Mouse (Mus musculus) MEL (cell line): ENCODE measurements around the gene Olfr631. TPM values are rescaled to one million over a fixed set of nuclear protein-coding genes. Genes with fewer than 3 reads are reported as not detected.

Experiments
- DNase-seq: peaks from one replicate; pipeline ENCODE4 v3.0.0; 2011; ENCODE audit warnings: low read depth, low spot score
- H3K27ac ChIP-seq: 2 replicates; pipeline ENCODE4 v1.5.1; 2012; ENCODE audit warnings: low read depth, mild to moderate bottlenecking, control low read depth, low read length, moderate library complexity; ENCODE audit not compliant: control insufficient read depth
- H3K27me3 ChIP-seq, 2 experiments: fragments of 150-350 bp in 1 of 2; sonication (generic) in 1 of 2; 2 replicates each; pipeline ENCODE4 v1.6.1; 2012; ENCODE audit warnings: low read length in 2 of 2, mild to moderate bottlenecking in 2 of 2, improper control_type of control experiment in 1 of 2, moderate library complexity in 1 of 2; ENCODE audit not compliant: insufficient read depth in 2 of 2, control insufficient read depth in 1 of 2
- H3K36me3 ChIP-seq, 2 experiments: 2 replicates each; pipeline ENCODE4 v1.6.1; 2012 to 2014; ENCODE audit warnings: low read length in 2 of 2, improper control_type of control experiment in 1 of 2, inconsistent platforms in 1 of 2, mild to moderate bottlenecking in 1 of 2; ENCODE audit not compliant: insufficient read depth in 2 of 2, control insufficient read depth in 1 of 2
- H3K4me1 ChIP-seq, 2 experiments: fragments of 150-350 bp in 1 of 2; sonication (generic) in 1 of 2; 2 replicates each; pipeline ENCODE4 v1.6.1; 2012; ENCODE audit warnings: low read length in 2 of 2, improper control_type of control experiment in 1 of 2, mild to moderate bottlenecking in 1 of 2; ENCODE audit not compliant: insufficient read depth in 2 of 2, control insufficient read depth in 1 of 2
- H3K4me3 ChIP-seq, 2 experiments: fragments of 150-350 bp in 1 of 2; sonication (generic) in 1 of 2; 2 replicates each; pipeline ENCODE4 v1.5.1; 2012; ENCODE audit warnings: low read depth in 2 of 2, low read length in 2 of 2, mild to moderate bottlenecking in 2 of 2, moderate library complexity in 2 of 2, control low read depth in 1 of 2, improper control_type of control experiment in 1 of 2; ENCODE audit not compliant: control insufficient read depth in 1 of 2, insufficient read depth in 1 of 2
- H3K79me2 ChIP-seq: 2 replicates; pipeline ENCODE4 v1.6.1; 2012; ENCODE audit warnings: mild to moderate bottlenecking, low read length, moderate library complexity; ENCODE audit not compliant: control insufficient read depth, poor library complexity, insufficient read depth
- H3K9ac ChIP-seq: 2 replicates; pipeline ENCODE4 v1.6.1; 2012; ENCODE audit warnings: low read depth, mild to moderate bottlenecking, control low read depth, low read length, moderate library complexity; ENCODE audit not compliant: control insufficient read depth, poor library complexity, severe bottlenecking
- H3K9me3 ChIP-seq: fragments of 150-350 bp; sonication (generic); replicated peaks from 2 replicates; pipeline ENCODE4 v1.6.1; 2012; ENCODE audit warnings: mild to moderate bottlenecking, low read length, improper control_type of control experiment, moderate library complexity; ENCODE audit not compliant: insufficient read depth
- BHLHE40 ChIP-seq: IDR thresholded peaks from 2 replicates; pipeline ENCODE4 v1.6.1; 2012; ENCODE audit warnings: low read depth, mild to moderate bottlenecking, inconsistent platforms, low read length, improper control_type of control experiment, borderline replicate concordance
- CHD1 ChIP-seq: IDR thresholded peaks from 2 replicates; pipeline ENCODE4 v1.6.1; 2012; ENCODE audit warnings: low read depth, mild to moderate bottlenecking, inconsistent platforms, low read length, improper control_type of control experiment
- CHD2 ChIP-seq: IDR thresholded peaks from 2 replicates; pipeline ENCODE4 v1.6.1; 2011; ENCODE audit warnings: low read length, improper control_type of control experiment
- CTCF ChIP-seq, 3 experiments: IDR thresholded peaks in 2 of 3; conservative IDR thresholded peaks in 1 of 3; 2 replicates each; pipeline ENCODE4 v1.5.1; 2011 to 2012; ENCODE audit warnings: low read length in 3 of 3, low read depth in 2 of 3, mild to moderate bottlenecking in 2 of 3, improper control_type of control experiment in 1 of 3, inconsistent platforms in 1 of 3, mixed read lengths in 1 of 3, moderate library complexity in 1 of 3; ENCODE audit not compliant: control insufficient read depth in 1 of 3, insufficient read depth in 1 of 3, poor library complexity in 1 of 3, severe bottlenecking in 1 of 3
- E2F4 ChIP-seq: IDR thresholded peaks from 2 replicates; pipeline ENCODE4 v1.6.1; 2011; ENCODE audit warnings: low read depth, low read length, improper control_type of control experiment, borderline replicate concordance
- EP300 ChIP-seq, 2 experiments: IDR thresholded peaks; 2 replicates each; pipeline ENCODE4 v1.6.1; 2011; ENCODE audit warnings: improper control_type of control experiment in 2 of 2, low read length in 2 of 2, low read depth in 1 of 2, mild to moderate bottlenecking in 1 of 2
- ETS1 ChIP-seq: IDR thresholded peaks from 2 replicates; pipeline ENCODE4 v1.6.1; 2012; ENCODE audit warnings: low read depth, mild to moderate bottlenecking, inconsistent platforms, low read length, improper control_type of control experiment, moderate library complexity
- GABPA ChIP-seq: IDR thresholded peaks from 2 replicates; pipeline ENCODE4 v1.6.1; 2012; ENCODE audit warnings: low read depth, mild to moderate bottlenecking, inconsistent platforms, low read length, improper control_type of control experiment, moderate library complexity
- GATA1 ChIP-seq: IDR thresholded peaks from 2 replicates; pipeline ENCODE4 v1.6.1; 2011; ENCODE audit warnings: low read depth, low read length, improper control_type of control experiment
- HCFC1 ChIP-seq: IDR thresholded peaks from 2 replicates; pipeline ENCODE4 v1.6.1; 2012; ENCODE audit warnings: low read depth, mild to moderate bottlenecking, inconsistent platforms, low read length, improper control_type of control experiment, moderate library complexity
- JUND ChIP-seq: IDR thresholded peaks from 2 replicates; pipeline ENCODE4 v1.6.1; 2011; ENCODE audit warnings: low read depth, mild to moderate bottlenecking, improper control_type of control experiment, low read length
- KAT2A ChIP-seq: conservative IDR thresholded peaks from 2 replicates; pipeline ENCODE4 v1.6.1; 2012; ENCODE audit warnings: low read depth, low read length, improper control_type of control experiment, inconsistent platforms
- MAFK ChIP-seq: IDR thresholded peaks from 2 replicates; pipeline ENCODE4 v1.6.1; 2011; ENCODE audit warnings: low read depth, mild to moderate bottlenecking, low read length, improper control_type of control experiment, borderline replicate concordance
- MAZ ChIP-seq: IDR thresholded peaks from 2 replicates; pipeline ENCODE4 v1.6.1; 2012; ENCODE audit warnings: low read depth, mild to moderate bottlenecking, inconsistent platforms, low read length, improper control_type of control experiment
- MEF2A ChIP-seq: IDR thresholded peaks from 2 replicates; pipeline ENCODE4 v1.6.1; 2014; ENCODE audit warnings: low read depth, mild to moderate bottlenecking, inconsistent platforms, low read length, improper control_type of control experiment; ENCODE audit not compliant: poor library complexity, insufficient replicate concordance, severe bottlenecking; ENCODE audit errors: extremely low read depth
- MXI1 ChIP-seq: IDR thresholded peaks from 2 replicates; pipeline ENCODE4 v1.6.1; 2011; ENCODE audit warnings: mild to moderate bottlenecking, low read depth, low read length, improper control_type of control experiment
- MYB ChIP-seq: IDR thresholded peaks from 2 replicates; pipeline ENCODE4 v1.6.1; 2011; ENCODE audit warnings: mild to moderate bottlenecking, low read depth, low read length, improper control_type of control experiment
- MYC ChIP-seq: IDR thresholded peaks from 2 replicates; pipeline ENCODE4 v1.6.1; 2011; ENCODE audit warnings: low read depth, mild to moderate bottlenecking, low read length, improper control_type of control experiment, moderate library complexity
- NELFE ChIP-seq: IDR thresholded peaks from 2 replicates; pipeline ENCODE4 v1.6.1; 2011; ENCODE audit warnings: low read depth, low read length, improper control_type of control experiment
- NRF1 ChIP-seq: IDR thresholded peaks from 2 replicates; pipeline ENCODE4 v1.6.1; 2014; ENCODE audit warnings: low read depth, mild to moderate bottlenecking, inconsistent platforms, low read length, improper control_type of control experiment, moderate library complexity; ENCODE audit not compliant: poor library complexity, insufficient read depth, severe bottlenecking
- POLR2A ChIP-seq, 2 experiments: IDR thresholded peaks; 2 replicates each; pipeline ENCODE4 v1.6.1; 2011 to 2012; ENCODE audit warnings: low read length in 2 of 2, mild to moderate bottlenecking in 2 of 2, control low read depth in 1 of 2, improper control_type of control experiment in 1 of 2, low read depth in 1 of 2, moderate library complexity in 1 of 2; ENCODE audit not compliant: control insufficient read depth in 1 of 2, insufficient read depth in 1 of 2, poor library complexity in 1 of 2
- POLR2AphosphoS2 ChIP-seq: IDR thresholded peaks from 2 replicates; pipeline ENCODE4 v1.6.1; 2011; ENCODE audit warnings: low read length, improper control_type of control experiment
- POLR2AphosphoS5 ChIP-seq: IDR thresholded peaks from 2 replicates; pipeline ENCODE4 v1.6.1; 2012; ENCODE audit warnings: low read depth, borderline replicate concordance, mild to moderate bottlenecking, inconsistent platforms, low read length, moderate library complexity, mixed read lengths
- RAD21 ChIP-seq: IDR thresholded peaks from 2 replicates; pipeline ENCODE4 v1.6.1; 2011; ENCODE audit warnings: mild to moderate bottlenecking, low read depth, low read length, improper control_type of control experiment
- SIN3A ChIP-seq: IDR thresholded peaks from 2 replicates; pipeline ENCODE4 v1.6.1; 2012; ENCODE audit warnings: low read length, improper control_type of control experiment, inconsistent platforms
- SMC3 ChIP-seq: IDR thresholded peaks from 2 replicates; pipeline ENCODE4 v1.6.1; 2011; ENCODE audit warnings: low read depth, low read length, improper control_type of control experiment
- TBP ChIP-seq: IDR thresholded peaks from 2 replicates; pipeline ENCODE4 v1.8.0; 2011; ENCODE audit warnings: low read depth, low read length, improper control_type of control experiment
- TCF12 ChIP-seq: IDR thresholded peaks from 2 replicates; pipeline ENCODE4 v1.6.1; 2014; ENCODE audit warnings: low read depth, mild to moderate bottlenecking, inconsistent platforms, low read length, improper control_type of control experiment, moderate library complexity
- USF1 ChIP-seq: IDR thresholded peaks from 2 replicates; pipeline ENCODE4 v1.6.1; 2014; ENCODE audit warnings: low read depth, mild to moderate bottlenecking, inconsistent platforms, low read length, improper control_type of control experiment, moderate library complexity
- ZC3H11A ChIP-seq: IDR thresholded peaks from 2 replicates; pipeline ENCODE4 v1.6.1; 2012; ENCODE audit warnings: low read depth, mild to moderate bottlenecking, inconsistent platforms, low read length, improper control_type of control experiment
- ZKSCAN1 ChIP-seq: IDR thresholded peaks from 2 replicates; pipeline ENCODE4 v1.6.1; 2012; ENCODE audit warnings: low read depth, mild to moderate bottlenecking, inconsistent platforms, low read length, improper control_type of control experiment, moderate library complexity
- ZNF384 ChIP-seq: IDR thresholded peaks from 2 replicates; pipeline ENCODE4 v1.6.1; 2012; ENCODE audit warnings: low read depth, mild to moderate bottlenecking, inconsistent platforms, low read length, improper control_type of control experiment
- polyA plus RNA-seq, 2 experiments: library from polyadenylated mRNA; stranded (reverse) in 1 of 2; unstranded in 1 of 2; fragments of >175 nt in 1 of 2; fragments of >200 nt in 1 of 2; gene quantifications; 2 replicates each; pipeline versions ENCODE4 v1.2.1 to v1.2.4; 2012; ENCODE audit warnings: low replicate concordance in 2 of 2, low read depth in 1 of 2; ENCODE audit not compliant: insufficient read length in 2 of 2, insufficient read depth in 1 of 2, missing spikeins in 1 of 2
- total RNA-seq: library from RNA; depleted of rRNA; stranded (reverse); fragments of 300-350 nt; gene quantifications from 2 replicates; pipeline ENCODE4 v1.2.3, GENCODE M21; 2012

The Olfr631 gene
- total and polyA plus RNA-seq, 3 experiments: not detected

DNA sequence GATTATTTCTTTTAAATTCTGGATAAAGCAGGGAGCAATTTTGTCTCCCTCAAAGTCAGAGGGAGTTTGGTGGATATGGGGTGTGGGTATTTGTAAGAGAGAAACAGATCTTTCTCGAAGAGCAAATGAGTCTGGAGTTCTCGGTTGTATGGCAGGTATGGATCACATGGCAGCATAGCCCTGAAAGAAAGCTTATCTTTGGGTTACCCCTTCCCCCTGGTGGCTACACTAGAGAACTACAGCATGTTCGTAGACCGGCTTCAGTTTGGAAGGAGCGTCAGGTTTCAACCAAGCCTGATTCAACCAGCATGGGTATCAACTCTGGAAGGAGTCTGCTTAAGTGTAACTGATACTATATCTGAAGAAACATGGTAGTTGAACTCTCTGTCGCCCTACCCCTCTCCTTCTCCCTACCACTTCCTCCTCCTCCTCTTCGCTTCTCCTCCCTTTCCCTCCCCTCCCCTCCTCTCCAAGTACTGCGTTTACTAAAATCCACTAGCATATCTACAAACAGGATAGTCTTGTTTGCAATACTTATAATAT, 15.6 kb upstream of the Olfr631 start:
- TF ChIP-seq MAZ (no peak), SIN3A (no peak), ZKSCAN1 (no peak), RAD21 (peak; percentile 52), JUND (no peak), KAT2A (no peak), TCF12 (no peak), NRF1 (no peak), BHLHE40 (no peak), CHD2 (no peak), MEF2A (no peak), TBP (no peak), CTCF (IDR thresholded peaks at IDR 0.05 in 2 of 3, conservative IDR thresholded peaks at IDR 0.05 in 1 of 3; ENCODE audit: control insufficient read depth in 1 of 3, insufficient read depth in 1 of 3, low read depth in 2 of 3, low read length in 3 of 3, poor library complexity in 1 of 3, severe bottlenecking in 1 of 3) (peak; percentile 27 to 48 (median 27); a peak in 4 of 6 replicates), POLR2AphosphoS5 (no peak), MYC (0 out of 2 replicates have a peak, but pooled peaks have one; percentile 21), MAFK (no peak), ZNF384 (no peak), MXI1 (no peak), POLR2AphosphoS2 (no peak), HCFC1 (no peak), USF1 (peak; percentile 45; the same call in 1 of the 2 replicates), ETS1 (no peak), NELFE (no peak), GABPA (no peak), E2F4 (no peak), MYB (no peak), ZC3H11A (peak; percentile 23; the same call in 1 of the 2 replicates), SMC3 (peak; percentile 60), POLR2A (IDR thresholded peaks at IDR 0.05; ENCODE audit: control insufficient read depth in 1 of 2, insufficient read depth in 1 of 2, low read depth in 1 of 2, low read length in 2 of 2, poor library complexity in 1 of 2) (no peak), CHD1 (no peak), GATA1 (peak; percentile 36; the same call in 1 of the 2 replicates), EP300 (IDR thresholded peaks at IDR 0.05; ENCODE audit: low read depth in 1 of 2, low read length in 2 of 2) (0 out of 4 replicates have a peak, but pooled peaks of 1 of the 2 experiments have one; percentile 25)
- no peaks in the 10 kb centered on the region for H3K9me3 ChIP-seq
- H3K79me2 ChIP-seq: no peaks in the 10 kb centered on the region
- H3K4me3 ChIP-seq: no peak overlapping the region
- H3K27ac ChIP-seq: no peak overlapping the region; the same call in 1 of the 2 replicates
- H3K27me3 ChIP-seq: peaks cover 0 to 2% of the 10 kb centered on the region in 2 experiments; a peak in 2 of 4 replicates
- H3K4me1 ChIP-seq: peaks cover 3 to 13% of the 10 kb centered on the region in 2 experiments
- H3K36me3 ChIP-seq: peaks cover 0 to 22% of the 10 kb centered on the region in 2 experiments; a peak in 2 of 4 replicates
- no peak overlapping the region for H3K9ac ChIP-seq
- DNase-seq: peak; percentile 73
